ENCODE assay signal across 9 mouse cellular contexts in genomic region chr2:35397590-35398173, GRCm38 (mm10). TPM values are rescaled to one million over a fixed set of nuclear protein-coding genes. Genes with fewer than 3 reads are reported as not detected.
DNase-seq lines count a peak whose midpoint lies in the region; ATAC-seq and TF ChIP-seq lines count a peak whose summit lies in the region.
"Had no signal": no experiment of that assay in that cellular context is flagged by ENCODE, and none has a peak within 500 bp of the region (broad histone marks: within the 10 kb centered on the region; RNA-seq: fewer than 3 reads in every experiment).

No protein-coding gene starts in this region.

- H3K9me3 ChIP-seq in liver, embryonic 12.5 days (replicated peaks): no peaks in the 10 kb centered on the region
- H3K9me3 ChIP-seq in midbrain, embryonic 15.5 days: no peaks in the 10 kb centered on the region
- H3K9me3 ChIP-seq: embryonic facial prominence, embryonic 15.5 days had no signal

- no peak overlapping the region for H3K9ac ChIP-seq in liver, adult 2 months (ENCODE audit: low read depth, low read length)
- no peak overlapping the region for H3K9ac ChIP-seq in liver, embryonic 12.5 days
- H3K9ac ChIP-seq in midbrain, embryonic 15.5 days: no peak overlapping the region
- H3K9ac ChIP-seq: embryonic facial prominence, embryonic 15.5 days had no signal

- H3K4me3 ChIP-seq in liver, adult 2 months (ENCODE audit: insufficient read depth, low read depth, low read length): no peak overlapping the region
- H3K4me3 ChIP-seq in liver, embryonic 12.5 days: no peak overlapping the region
- H3K4me3 ChIP-seq in cerebellum, adult 2 months (replicated peaks; ENCODE audit: insufficient read depth, low read depth, low read length): no peak overlapping the region
- H3K4me3 ChIP-seq in midbrain, embryonic 15.5 days: no peak overlapping the region
- H3K4me3 ChIP-seq: embryonic facial prominence, embryonic 15.5 days had no signal

- TF ChIP-seq POLR2A in liver, adult 2 months (IDR thresholded peaks at IDR 0.05; ENCODE audit: extremely low read depth, insufficient read depth, low read length): no peak
- TF ChIP-seq POLR2A in cerebellum, adult 2 months (IDR thresholded peaks at IDR 0.05; ENCODE audit: borderline replicate concordance, insufficient read depth, low read length): no peak

- no peaks in the 10 kb centered on the region; the same call in 1 of the 2 replicates for H3K36me3 ChIP-seq in liver, adult 2 months (ENCODE audit: control insufficient read depth, insufficient read depth, low read length)
- peaks cover 19% of the 10 kb centered on the region for H3K36me3 ChIP-seq in liver, embryonic 12.5 days
- no peaks in the 10 kb centered on the region for H3K36me3 ChIP-seq in midbrain, embryonic 15.5 days (replicated peaks)

- no peaks in the 10 kb centered on the region for H3K27me3 ChIP-seq in liver, adult 2 months (ENCODE audit: control insufficient read depth, insufficient read depth, low read length)
- H3K27me3 ChIP-seq in liver, embryonic 12.5 days (replicated peaks): no peaks in the 10 kb centered on the region
- no peaks in the 10 kb centered on the region for H3K27me3 ChIP-seq in cerebellum, adult 2 months (ENCODE audit: control insufficient read depth, insufficient read depth, low read length)
- no peaks in the 10 kb centered on the region for H3K27me3 ChIP-seq in midbrain, embryonic 15.5 days (replicated peaks)
- H3K27me3 ChIP-seq: embryonic facial prominence, embryonic 15.5 days had no signal

- 42% methylated on average over 11 of the region's 11 CpGs for WGBS in liver, adult 2 months
- 39% methylated on average over 11 of the region's 11 CpGs for WGBS in liver, embryonic 12.5 days (ENCODE audit: insufficient replicate concordance)
- 20% methylated on average over 11 of the region's 11 CpGs for whole genome bisulfite sequencing in cerebellum, adult 2 months
- WGBS in midbrain, embryonic 15.5 days: 51% methylated on average over 11 of the region's 11 CpGs

- peak; percentile 39 for DNase-seq in liver, adult 2 months (ENCODE audit: extremely low read depth, low read depth, low spot score)
- peak; percentile 49 to 66 for DNase-seq in cerebellum, adult 2 months
- DNase-seq in gastrocnemius, adult 18-20 months (ENCODE audit: low spot score): peak; percentile 69
- DNase-seq in left cerebral cortex, adult 9 months (ENCODE audit: low spot score in 2 of 2): peak; percentile 32 to 79
- peak; percentile 40 to 58 for DNase-seq in spleen, postnatal 14 days (ENCODE audit: low spot score in 2 of 2)

- no peak for ATAC-seq in liver, embryonic 12.5 days
- peak; percentile 85 for ATAC-seq in inflammation-experienced regulatory T-cells, adult 6 months
- ATAC-seq in midbrain, embryonic 15.5 days (replicated peaks): peak; percentile 6; the same call in 1 of the 2 replicates

- H3K27ac ChIP-seq in liver, adult 2 months (replicated peaks; ENCODE audit: insufficient read depth, low read depth, low read length): no peak overlapping the region
- H3K27ac ChIP-seq in liver, embryonic 12.5 days: no peak overlapping the region
- no peak overlapping the region for H3K27ac ChIP-seq in cerebellum, adult 2 months (ENCODE audit: insufficient read depth, low read length)
- no peak overlapping the region for H3K27ac ChIP-seq in midbrain, embryonic 15.5 days
- H3K27ac ChIP-seq: embryonic facial prominence, embryonic 15.5 days had no signal

- no peaks in the 10 kb centered on the region for H3K4me1 ChIP-seq in liver, adult 2 months (ENCODE audit: control insufficient read depth, insufficient read depth, low read length)
- H3K4me1 ChIP-seq in liver, embryonic 12.5 days: 0 out of 2 replicates have a peak, but pooled peaks cover 5% of the 10 kb centered on the region
- H3K4me1 ChIP-seq in cerebellum, adult 2 months (ENCODE audit: control insufficient read depth, insufficient read depth, low read length): no peaks in the 10 kb centered on the region
- 0 out of 2 replicates have a peak, but pooled peaks cover 3% of the 10 kb centered on the region for H3K4me1 ChIP-seq in midbrain, embryonic 15.5 days

- H3K79me2 ChIP-seq in liver, adult 2 months (ENCODE audit: control insufficient read depth, insufficient read depth, low read length): no peaks in the 10 kb centered on the region

- TF ChIP-seq CTCF in liver, adult 2 months (IDR thresholded peaks at IDR 0.05; ENCODE audit: low read depth, low read length): peak; percentile 63
- peak; percentile 81 for TF ChIP-seq CTCF in cerebellum, adult 2 months (IDR thresholded peaks at IDR 0.05; ENCODE audit: borderline replicate concordance, insufficient read depth, low read depth, low read length)

- no peak overlapping the region for H3K4me2 ChIP-seq in liver, embryonic 12.5 days
- no peak overlapping the region for H3K4me2 ChIP-seq in midbrain, embryonic 15.5 days
- H3K4me2 ChIP-seq: embryonic facial prominence, embryonic 15.5 days had no signal

RNA-seq across cellular contexts. Expression of gene 4930402F06Rik, which starts 0.7 kb away (rescaled TPM):
- not detected in 2 replicates for total RNA-seq in liver, adult 2 months (2014; rRNA removed)
- polyA plus RNA-seq in liver, adult 2 months (2012; rRNA removed): not detected in 2 replicates
- polyA plus RNA-seq in liver, embryonic 12.5 days (2016; fragmentation: Nextera tagmentation; extraction: Ambion mirVana): not detected in 2 replicates
- not detected in 2 replicates for polyA plus RNA-seq in cerebellum, adult 2 months (2012; rRNA removed)
- total RNA-seq in gastrocnemius, adult 18-20 months (2021): not detected
- not detected for polyA plus RNA-seq in inflammation-experienced regulatory T-cells, adult 6 months (2017; shearing (Covaris generic))
- not detected in 2 replicates for polyA plus RNA-seq in midbrain, embryonic 15.5 days (2015; fragmentation: Nextera tagmentation; extraction: Ambion mirVana)
- polyA plus RNA-seq: embryonic facial prominence, embryonic 15.5 days had no signal

RNA-seq across cellular contexts. Expression of gene 4930568D16Rik, which starts 30.2 kb away (rescaled TPM):
- not detected in 2 replicates for total RNA-seq in liver, adult 2 months (2014; rRNA removed)
- polyA plus RNA-seq in liver, adult 2 months (2012; rRNA removed): not detected in 2 replicates
- polyA plus RNA-seq in liver, embryonic 12.5 days (2016; fragmentation: Nextera tagmentation; extraction: Ambion mirVana): not detected in 2 replicates
- not detected in 2 replicates for polyA plus RNA-seq in cerebellum, adult 2 months (2012; rRNA removed)
- not detected for total RNA-seq in gastrocnemius, adult 18-20 months (2021)
- polyA plus RNA-seq in inflammation-experienced regulatory T-cells, adult 6 months (2017; shearing (Covaris generic)): not detected
- not detected in 2 replicates for polyA plus RNA-seq in midbrain, embryonic 15.5 days (2015; fragmentation: Nextera tagmentation; extraction: Ambion mirVana)
- polyA plus RNA-seq: embryonic facial prominence, embryonic 15.5 days had no signal
